Mouse (Mus musculus) hindbrain, embryonic 12.5 days (tissue): ENCODE data around the gene Ccnl2. TPM values are rescaled to one million over a fixed set of nuclear protein-coding genes. Genes with fewer than 3 reads are reported as not detected.
A peak's percentile ranks its signal among the peaks of the same experiment; 100 is the strongest.

Experiments
- ATAC-seq: fragments of 200-750 bp; cut with Nextera tagmentation; 2 replicates; pipeline ENCODE4 v1.8.0; 2017; ENCODE audit warnings: moderate TSS enrichment; ENCODE audit not compliant: low FRiP score
- H3K27ac ChIP-seq: fragments of 300-500 bp; sonication (generic); 2 replicates; pipeline ENCODE4 v1.5.1; 2016; ENCODE audit warnings: mild to moderate bottlenecking
- H3K27me3 ChIP-seq: fragments of 300-500 bp; sonication (generic); 2 replicates; pipeline ENCODE4 v1.6.1; 2016; ENCODE audit warnings: mild to moderate bottlenecking
- H3K36me3 ChIP-seq: fragments of 300-500 bp; sonication (generic); 2 replicates; pipeline ENCODE4 v1.6.1; 2016; ENCODE audit warnings: mild to moderate bottlenecking
- H3K4me1 ChIP-seq: fragments of 300-500 bp; sonication (generic); 2 replicates; pipeline ENCODE4 v1.6.1; 2016
- H3K4me2 ChIP-seq: fragments of 300-500 bp; sonication (generic); replicated peaks from 2 replicates; pipeline ENCODE4 v1.6.1; 2016; ENCODE audit warnings: mild to moderate bottlenecking
- H3K4me3 ChIP-seq: fragments of 300-500 bp; sonication (generic); 2 replicates; pipeline ENCODE4 v1.5.1; 2016; ENCODE audit warnings: mild to moderate bottlenecking
- H3K9ac ChIP-seq: fragments of 300-500 bp; sonication (generic); 2 replicates; pipeline ENCODE4 v1.6.1; 2016; ENCODE audit warnings: mild to moderate bottlenecking, moderate library complexity
- H3K9me3 ChIP-seq: fragments of 300-500 bp; sonication (generic); replicated peaks from 2 replicates; pipeline ENCODE4 v1.6.1; 2016; ENCODE audit warnings: mild to moderate bottlenecking
- WGBS: fragments of 180-500 bp; shearing (Covaris S2); methylation state at CpG from one replicate; pipeline ENCODE4 v1.1.7; 2016; 5-methylcytosine and 5-hydroxymethylcytosine counted together
- polyA plus RNA-seq: library from polyadenylated mRNA; unstranded; fragments of >200 nt; fragmentation: Nextera tagmentation; extraction: Ambion mirVana; gene quantifications from 2 replicates; pipeline ENCODE4 v1.2.1, GENCODE M21; 2016

Ccnl2 gene
- polyA plus RNA-seq, 1 experiment from 2014 or later = 217 TPM

DNA sequence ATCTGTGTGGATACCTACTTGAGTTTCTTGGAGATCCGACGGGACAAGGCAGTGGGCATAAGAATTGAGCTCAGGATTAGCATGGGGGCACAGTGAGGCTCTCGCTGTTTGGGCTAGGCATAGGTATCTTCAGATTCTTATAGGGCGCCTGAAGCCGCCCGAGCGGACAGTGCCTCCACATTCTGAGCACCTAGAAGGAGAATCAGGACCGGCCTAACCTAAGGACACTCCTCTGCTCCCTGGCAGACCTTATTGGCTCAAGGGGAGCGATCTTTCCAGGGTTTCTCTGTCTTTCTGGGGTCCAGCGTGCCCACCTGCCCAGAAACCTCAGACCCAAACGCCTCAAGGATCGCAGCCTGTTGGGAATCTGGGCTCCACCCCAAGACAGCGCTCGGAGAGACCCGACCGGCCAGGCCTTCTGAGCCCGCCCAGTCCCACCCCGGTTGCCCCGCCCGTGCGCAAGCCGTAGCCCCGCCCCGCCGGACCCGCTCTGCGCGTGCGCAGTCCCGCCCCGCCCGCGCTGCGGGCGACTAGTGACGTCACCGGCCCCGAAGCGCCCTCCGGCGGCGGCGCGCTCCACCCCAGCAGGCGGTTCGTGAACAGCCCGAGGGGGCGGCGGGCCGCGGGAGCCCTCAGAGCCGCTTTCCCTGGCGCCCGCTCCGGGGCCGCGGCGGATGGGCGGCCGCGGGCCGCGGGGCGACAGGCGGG is 34.7 kb downstream of the Ccnl2 start, which contains the start of gene Dvl1:
Gene Dvl1 (plus strand): TSS at position 532 of the 708 bp plus-strand sequence.
- Histone ChIP-seq H3K4me1 (peaks cover 31% of the 10 kb centered on the region), H3K4me2 (peak within 1 kb of the TSS; percentile 88), H3K4me3 (peak within 1 kb of the TSS; percentile 86), H3K36me3 (peaks cover 5% of the 10 kb centered on the region; the same call in 1 of the 2 replicates), H3K27ac (peak within 1 kb of the TSS; percentile 79), H3K9ac (peak within 1 kb of the TSS; percentile 94), H3K27me3 (0 out of 2 replicates have a peak, but pooled peaks cover under 1% of the 10 kb centered on the region), H3K9me3 (no peaks in the 10 kb centered on the region)
- whole genome bisulfite sequencing = 2% methylated on average over 58 of the region's 65 CpGs
- peak; percentile 90 for ATAC-seq

DNA sequence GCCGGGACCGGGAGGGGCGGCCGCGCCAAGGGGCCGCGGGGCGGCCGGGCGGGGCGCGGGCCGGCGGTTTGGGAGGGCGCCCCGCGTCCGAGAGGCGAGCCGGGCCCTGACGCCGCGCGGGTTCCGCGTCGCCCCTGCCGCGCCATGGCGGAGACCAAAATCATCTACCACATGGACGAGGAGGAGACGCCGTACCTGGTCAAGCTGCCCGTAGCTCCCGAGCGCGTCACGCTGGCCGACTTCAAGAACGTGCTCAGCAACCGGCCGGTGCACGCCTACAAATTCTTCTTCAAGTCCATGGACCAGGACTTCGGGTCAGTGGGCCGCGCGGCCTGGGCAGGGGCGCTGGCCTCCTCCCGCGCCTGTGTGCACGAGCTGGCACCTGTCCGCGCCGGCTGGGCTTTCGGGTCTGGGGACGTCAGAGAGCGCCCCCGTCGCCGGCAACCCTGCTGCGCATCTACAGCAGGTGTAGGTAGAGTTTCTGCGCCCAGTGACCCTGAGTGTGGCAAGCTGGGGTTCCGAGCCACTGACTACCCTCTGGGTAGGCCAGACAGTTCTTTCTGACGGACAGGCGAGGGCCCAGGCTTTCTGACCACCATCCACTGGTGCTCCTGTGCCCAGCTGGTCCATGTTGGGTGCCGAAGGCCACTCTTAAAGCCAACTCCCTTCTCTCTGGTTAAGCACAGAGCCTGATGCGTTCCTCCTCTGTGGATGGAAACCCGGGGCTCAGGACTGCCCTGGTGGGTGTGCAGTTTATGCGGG is 35.5 kb downstream of the Ccnl2 start:
- H3K27me3 ChIP-seq = no peaks in the 10 kb centered on the region
- peak overlapping the region; percentile 79; the same call in 1 of the 2 replicates for H3K27ac ChIP-seq
- ATAC-seq = peak; percentile 65
- H3K9me3 ChIP-seq = no peaks in the 10 kb centered on the region
- peak overlapping the region; percentile 94 for H3K9ac ChIP-seq
- WGBS = 1% methylated on average over 64 of the region's 69 CpGs
- peak overlapping the region; percentile 86 for H3K4me3 ChIP-seq
- 0 out of 2 replicates have a peak, but pooled peaks cover 2% of the 10 kb centered on the region for H3K36me3 ChIP-seq
- peaks cover 31% of the 10 kb centered on the region for H3K4me1 ChIP-seq
- peak overlapping the region; percentile 88 for H3K4me2 ChIP-seq

DNA sequence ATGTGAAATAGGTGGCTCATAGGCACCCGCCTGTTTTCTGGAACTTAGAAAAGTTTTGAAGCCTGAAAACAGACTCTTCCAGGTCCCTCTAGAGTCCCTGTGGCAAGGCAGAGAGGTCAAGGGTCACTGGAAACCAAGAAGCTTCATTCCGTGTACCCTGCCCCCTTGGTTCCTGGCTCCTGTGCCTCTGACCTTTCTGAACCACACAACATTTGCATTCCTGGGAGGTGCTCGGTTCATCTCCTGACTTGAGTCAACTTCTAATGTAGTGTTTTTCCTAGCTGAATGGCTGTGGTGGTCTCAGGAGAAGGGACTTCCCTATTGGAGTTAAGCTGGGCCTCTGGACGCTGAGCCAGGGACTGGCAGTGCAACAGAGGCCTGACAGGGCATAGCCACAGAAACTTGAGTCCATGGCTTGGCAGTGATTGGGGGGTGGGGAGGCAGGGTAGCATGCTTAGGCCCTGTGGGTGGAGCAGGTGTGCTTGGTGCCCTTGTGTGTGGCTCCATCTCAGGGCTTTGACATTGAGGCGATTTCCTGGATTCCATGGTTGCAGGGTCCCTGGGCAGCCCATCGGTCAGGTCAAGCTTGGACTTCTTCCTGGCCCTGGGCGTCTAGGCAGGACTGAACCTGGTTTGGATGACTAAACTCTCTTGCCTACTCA is 36.3 kb downstream of the Ccnl2 start:
- H3K36me3 ChIP-seq = no peaks in the 10 kb centered on the region
- H3K27me3 ChIP-seq = no peaks in the 10 kb centered on the region
- peak overlapping the region; percentile 86 for H3K4me3 ChIP-seq
- no peak for ATAC-seq
- no peak overlapping the region for H3K27ac ChIP-seq
- 60% methylated on average over 7 of the region's 7 CpGs for WGBS
- peaks cover 31% of the 10 kb centered on the region for H3K4me1 ChIP-seq
- H3K4me2 ChIP-seq = peak overlapping the region; percentile 88
- H3K9me3 ChIP-seq = no peaks in the 10 kb centered on the region
- peak overlapping the region; percentile 94 for H3K9ac ChIP-seq

DNA sequence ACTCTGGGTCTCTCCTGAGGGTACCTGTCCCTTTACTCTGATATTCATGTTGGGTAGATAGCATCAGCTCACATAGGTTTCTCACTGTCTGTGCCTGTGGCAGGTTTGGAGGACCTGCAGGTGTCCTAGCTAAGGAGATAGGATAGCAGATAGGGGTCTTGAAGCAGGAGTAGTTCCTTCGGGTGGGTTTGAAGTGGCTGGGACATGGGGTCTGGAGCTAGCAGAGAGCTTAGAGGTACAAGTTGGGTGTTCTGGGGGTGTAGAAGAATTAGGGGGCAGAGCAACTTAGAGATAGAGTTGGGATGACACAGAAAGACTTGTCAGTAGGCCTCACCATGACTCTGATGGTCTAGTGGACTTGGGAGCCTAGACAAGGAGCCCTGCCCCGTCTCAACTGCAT is 37.1 kb downstream of the Ccnl2 start:
- no peak overlapping the region for H3K4me3 ChIP-seq
- peaks cover 31% of the 10 kb centered on the region for H3K4me1 ChIP-seq
- H3K27ac ChIP-seq = no peak overlapping the region
- H3K4me2 ChIP-seq = peak overlapping the region; percentile 88; the same call in 1 of the 2 replicates
- no peaks in the 10 kb centered on the region for H3K9me3 ChIP-seq
- no peak for ATAC-seq
- no peaks in the 10 kb centered on the region for H3K27me3 ChIP-seq
- H3K9ac ChIP-seq = no peak overlapping the region; the same call in 1 of the 2 replicates
- H3K36me3 ChIP-seq = peaks cover 5% of the 10 kb centered on the region; the same call in 1 of the 2 replicates
- 91% methylated on average over 2 of the region's 2 CpGs for WGBS

- 94% methylated on average over 3 of the region's 3 CpGs for WGBS
- no peaks in the 10 kb centered on the region for H3K27me3 ChIP-seq
- H3K4me1 ChIP-seq = peaks cover 31% of the 10 kb centered on the region
- H3K27ac ChIP-seq = no peak overlapping the region
- no peak overlapping the region; the same call in 1 of the 2 replicates for H3K9ac ChIP-seq
- H3K9me3 ChIP-seq = no peaks in the 10 kb centered on the region
- ATAC-seq = no peak
- no peak overlapping the region for H3K4me2 ChIP-seq
- H3K4me3 ChIP-seq = no peak overlapping the region
- peaks cover 10% of the 10 kb centered on the region for H3K36me3 ChIP-seq
These were observed 37.6 kb downstream of the Ccnl2 start for GRCm38 (mm10) chr4:155849792-155850451.

- Histone ChIP-seq H3K27me3 (no peaks in the 10 kb centered on the region), H3K36me3 (peaks cover 25% of the 10 kb centered on the region), H3K4me2 (no peak overlapping the region), H3K9me3 (no peaks in the 10 kb centered on the region), H3K4me1 (peaks cover 30% of the 10 kb centered on the region), H3K9ac (no peak overlapping the region), H3K27ac (no peak overlapping the region), H3K4me3 (no peak overlapping the region)
- 87% methylated on average over 3 of the region's 3 CpGs for WGBS
- ATAC-seq = no peak
These were observed 39.1 kb downstream of the Ccnl2 start for GRCm38 (mm10) chr4:155851368-155851767.

GRCm38 (mm10) chr4:155851951-155852411 is 39.7 kb downstream of the Ccnl2 start:
- 77% methylated on average over 2 of the region's 2 CpGs for WGBS
- Histone ChIP-seq H3K4me1 (peaks cover 25% of the 10 kb centered on the region), H3K4me3 (no peak overlapping the region), H3K36me3 (peaks cover 31% of the 10 kb centered on the region), H3K9ac (no peak overlapping the region), H3K27me3 (no peaks in the 10 kb centered on the region), H3K27ac (no peak overlapping the region), H3K4me2 (no peak overlapping the region), H3K9me3 (no peaks in the 10 kb centered on the region)
- no peak for ATAC-seq

- H3K36me3 ChIP-seq = peaks cover 45% of the 10 kb centered on the region
- 89% methylated on average over 9 of the region's 9 CpGs for WGBS
- no peak overlapping the region for H3K4me3 ChIP-seq
- no peak for ATAC-seq
- H3K27me3 ChIP-seq = no peaks in the 10 kb centered on the region
- H3K4me2 ChIP-seq = no peak overlapping the region
- no peak overlapping the region for H3K9ac ChIP-seq
- no peak overlapping the region for H3K27ac ChIP-seq
- H3K4me1 ChIP-seq = peaks cover 19% of the 10 kb centered on the region
- H3K9me3 ChIP-seq = no peaks in the 10 kb centered on the region
These were observed 41.1 kb downstream of the Ccnl2 start for GRCm38 (mm10) chr4:155853421-155853820.

DNA sequence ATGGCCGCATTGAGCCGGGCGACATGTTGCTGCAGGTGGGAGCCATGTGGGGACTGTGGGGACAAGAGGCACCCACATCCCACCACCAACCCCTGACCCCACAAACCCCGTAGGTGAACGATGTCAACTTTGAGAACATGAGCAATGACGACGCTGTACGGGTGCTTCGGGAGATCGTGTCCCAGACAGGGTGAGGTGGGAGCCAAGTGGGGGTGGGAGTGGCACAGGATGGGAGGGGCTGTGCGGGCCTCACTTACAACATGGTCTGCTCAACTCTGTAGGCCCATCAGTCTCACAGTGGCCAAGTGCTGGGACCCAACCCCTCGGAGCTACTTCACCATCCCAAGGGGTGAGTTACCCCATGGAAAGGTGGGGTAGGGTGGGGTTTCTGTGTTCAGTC is 42.7 kb downstream of the Ccnl2 start:
- no peak for ATAC-seq
- 94% methylated on average over 12 of the region's 12 CpGs for WGBS

GRCm38 (mm10) chr4:155856071-155856470 is 43.8 kb downstream of the Ccnl2 start:
- H3K4me2 ChIP-seq = no peak overlapping the region
- no peak overlapping the region for H3K9ac ChIP-seq
- 91% methylated on average over 12 of the region's 12 CpGs for WGBS
- H3K9me3 ChIP-seq = no peaks in the 10 kb centered on the region
- ATAC-seq = no peak
- H3K27me3 ChIP-seq = no peaks in the 10 kb centered on the region
- H3K4me3 ChIP-seq = no peak overlapping the region
- no peak overlapping the region for H3K27ac ChIP-seq
- peaks cover 66% of the 10 kb centered on the region for H3K36me3 ChIP-seq
- no peaks in the 10 kb centered on the region for H3K4me1 ChIP-seq

More for the DNA sequence above, 42.7 kb downstream of the Ccnl2 start:
- no peaks in the 10 kb centered on the region for H3K9me3 ChIP-seq
- no peak overlapping the region for H3K9ac ChIP-seq
- no peaks in the 10 kb centered on the region for H3K27me3 ChIP-seq
- no peak overlapping the region for H3K4me2 ChIP-seq
- no peak overlapping the region for H3K27ac ChIP-seq
- H3K36me3 ChIP-seq = peaks cover 55% of the 10 kb centered on the region
- H3K4me1 ChIP-seq = peaks cover 4% of the 10 kb centered on the region; the same call in 1 of the 2 replicates
- no peak overlapping the region for H3K4me3 ChIP-seq

DNA sequence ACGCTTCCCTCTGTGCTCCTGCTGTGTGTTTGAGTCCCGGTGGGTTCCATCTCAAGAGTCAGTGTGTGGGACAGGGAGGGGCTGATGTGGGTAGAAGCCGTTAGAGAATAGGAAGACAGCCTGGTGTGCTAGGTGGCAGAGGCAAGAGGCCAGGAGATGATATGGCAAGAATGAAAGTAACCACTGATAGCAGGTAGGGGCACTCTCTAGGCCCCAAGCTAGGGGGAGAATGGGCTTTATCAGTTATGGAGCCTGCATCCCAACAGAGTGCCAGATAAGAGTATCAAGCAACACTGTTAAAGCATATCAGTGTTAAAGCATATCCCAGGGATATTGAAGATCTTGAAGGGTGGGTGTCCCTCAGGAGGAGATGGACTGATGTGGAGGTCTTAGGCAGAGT is 44.6 kb downstream of the Ccnl2 start:
- no peak overlapping the region for H3K27ac ChIP-seq
- WGBS = 85% methylated on average over 3 of the region's 3 CpGs
- ATAC-seq = no peak
- H3K27me3 ChIP-seq = no peaks in the 10 kb centered on the region
- no peaks in the 10 kb centered on the region for H3K4me1 ChIP-seq
- no peak overlapping the region for H3K4me2 ChIP-seq
- H3K9me3 ChIP-seq = no peaks in the 10 kb centered on the region
- H3K4me3 ChIP-seq = no peak overlapping the region
- H3K36me3 ChIP-seq = peaks cover 74% of the 10 kb centered on the region
- H3K9ac ChIP-seq = no peak overlapping the region
